Mouse (Mus musculus) embryonic fibroblast, embryonic 13.5 days (primary cell): ENCODE results near the gene Nhsl2.

ENCODE experiments used
- CTCF ChIP-seq: IDR thresholded peaks from 2 replicates; pipeline ENCODE4 v1.5.1; 2011; ENCODE audit warnings: mild to moderate bottlenecking, control low read depth, low read length, moderate library complexity, borderline replicate concordance; ENCODE audit not compliant: insufficient read depth
- POLR2A ChIP-seq: IDR thresholded peaks from 2 replicates; pipeline ENCODE4 v1.6.1; 2011; ENCODE audit warnings: low read depth, mild to moderate bottlenecking, control low read depth, low read length, moderate library complexity

DNA sequence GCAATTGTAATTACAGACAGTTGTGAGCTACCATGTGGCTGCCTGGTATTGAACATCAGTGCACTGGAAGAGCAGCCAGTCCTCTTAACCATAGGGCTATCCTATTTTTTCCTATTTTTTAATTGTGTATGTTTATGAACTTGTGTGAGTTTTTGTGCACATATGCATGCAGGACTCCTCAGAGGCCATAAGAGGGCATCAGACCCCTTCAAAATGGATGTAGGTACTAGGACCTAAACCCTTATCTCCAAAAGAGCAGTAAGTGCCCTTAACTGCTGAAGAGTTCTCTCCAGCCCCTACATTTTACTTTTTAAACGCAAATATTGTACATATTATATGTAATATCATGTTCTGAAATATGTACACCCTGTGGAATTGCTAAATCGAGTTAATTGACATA lies 43.7 kb upstream of the Nhsl2 start:
- TF ChIP-seq POLR2A = no peak
- no peak for TF ChIP-seq CTCF
